Mouse (Mus musculus) liver, adult 2 months (tissue): Measurements from ENCODE around the gene Fbxo36.

Experiments used
- CTCF ChIP-seq: fragments of 200-500 bp; IDR thresholded peaks from 2 replicates; pipeline ENCODE4 v1.5.1; 2011; ENCODE audit warnings: low read depth, low read length, control low read depth
- POLR2A ChIP-seq: fragments of 200-500 bp; IDR thresholded peaks from 2 replicates; pipeline ENCODE4 v1.6.1; 2011; ENCODE audit warnings: low read length, control low read depth; ENCODE audit not compliant: insufficient read depth; ENCODE audit errors: extremely low read depth

DNA sequence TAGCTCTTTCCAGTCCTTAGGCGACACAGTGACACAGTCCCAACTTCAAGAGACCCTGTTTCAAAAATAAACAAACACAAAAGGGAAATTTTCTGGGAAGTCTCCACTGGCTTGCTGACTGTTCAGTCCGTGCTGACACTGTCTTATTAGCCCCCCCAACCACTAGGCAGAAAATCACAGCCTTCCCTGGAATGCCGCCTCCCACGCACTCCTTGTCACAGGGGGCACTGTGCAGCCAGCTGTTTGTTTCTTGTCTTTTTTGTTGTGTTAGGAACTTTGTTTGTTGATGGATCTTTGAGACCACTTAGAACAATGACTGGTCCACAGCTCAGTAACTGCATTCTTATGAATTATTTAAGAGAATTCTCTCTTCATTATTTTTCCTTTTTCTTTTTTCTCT lies 44.2 kb downstream of the Fbxo36 start:
- TF ChIP-seq CTCF (no peak), POLR2A (no peak)
